Mouse (Mus musculus): ENCODE measurements at regions not wholly inside any gene's neighbourhood (a gene's known extent, or its start where the extent isn't known, plus 50 kb on each side); places are given as distances from the start of the nearest gene placed in this dataset.

DNA sequence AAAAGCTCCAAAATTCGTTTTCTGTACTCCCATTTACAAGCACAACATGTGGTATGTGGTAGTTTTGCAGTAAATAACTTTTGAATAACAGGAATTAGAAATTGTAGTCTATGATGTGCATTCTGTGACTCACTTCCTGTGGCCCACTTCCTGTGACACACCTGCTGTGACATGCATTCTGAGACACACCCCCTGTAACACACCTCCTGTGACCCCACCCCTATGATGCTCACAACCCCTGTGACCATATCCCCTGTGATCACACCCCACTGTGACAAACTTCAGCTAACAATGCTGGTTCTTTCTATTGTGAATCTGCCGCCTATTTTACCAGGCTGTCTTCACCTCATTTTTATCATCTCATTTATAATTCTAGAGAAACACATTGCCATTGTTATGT, 536.9 kb upstream of the Zfp462 start:
- no peak for DNase-seq (ENCODE audit: extremely low spot score)

DNA sequence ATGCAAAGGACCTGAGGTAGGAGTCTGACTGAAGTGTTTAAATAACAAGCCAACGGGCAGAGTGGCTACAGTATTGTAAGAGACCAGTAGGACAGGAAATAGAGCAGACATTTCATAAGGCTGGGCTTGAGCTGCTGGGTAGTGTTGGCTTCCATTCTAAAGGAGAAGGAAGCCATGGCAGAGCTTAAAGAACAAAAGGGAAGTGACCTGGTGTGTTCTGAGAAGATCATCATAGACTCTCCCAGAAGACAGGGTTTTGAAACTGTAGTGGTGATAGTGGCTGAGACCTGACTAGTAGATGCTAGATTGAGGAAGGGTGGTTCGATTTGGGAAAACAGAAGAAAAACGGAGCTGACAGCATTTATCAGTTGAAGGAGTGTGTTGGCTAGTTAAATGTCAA, 514.1 kb upstream of the Zfp462 start:
- no peak for DNase-seq (ENCODE audit: extremely low spot score)

DNA sequence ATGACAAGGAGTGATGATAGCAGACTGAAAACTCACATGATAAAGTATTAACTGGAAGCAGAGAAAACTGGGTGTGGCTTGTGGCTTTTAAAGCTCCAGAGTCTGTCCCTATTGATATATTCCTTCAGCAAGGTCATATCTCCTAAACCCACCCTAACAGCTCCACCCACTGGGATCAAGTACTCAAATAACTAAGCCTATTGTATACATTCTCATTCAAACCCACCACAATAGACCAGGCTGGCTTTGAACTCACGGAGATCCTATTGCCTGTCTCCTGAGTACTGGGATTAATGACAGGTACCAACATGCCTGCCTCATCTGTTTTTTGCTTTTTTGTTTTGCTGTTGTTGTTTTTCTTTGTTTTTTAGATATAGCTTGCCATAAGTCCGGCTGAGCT, 484.3 kb upstream of the Zfp462 start:
- no peak for DNase-seq (ENCODE audit: extremely low spot score)

DNA sequence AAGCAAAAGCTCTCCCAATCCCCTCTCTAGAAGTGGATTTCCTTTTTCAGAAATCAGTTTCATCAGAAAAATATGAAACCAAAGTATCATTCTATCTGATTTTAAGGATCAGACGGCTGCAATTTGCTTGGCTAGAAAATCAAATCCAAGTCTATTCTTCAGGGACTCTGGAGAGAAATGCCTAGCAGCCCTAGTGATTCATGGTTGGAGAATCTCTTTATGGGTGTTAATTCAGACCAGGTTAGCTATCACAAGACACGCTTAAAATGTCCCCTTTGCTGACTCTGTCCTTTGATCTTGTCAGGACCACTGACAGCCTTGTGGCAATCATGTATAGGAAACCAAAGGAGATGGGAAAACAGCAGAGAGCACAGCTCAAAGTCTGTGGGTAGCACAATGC, 475.7 kb upstream of the Zfp462 start:
- DNase-seq (ENCODE audit: extremely low spot score): no peak

DNA sequence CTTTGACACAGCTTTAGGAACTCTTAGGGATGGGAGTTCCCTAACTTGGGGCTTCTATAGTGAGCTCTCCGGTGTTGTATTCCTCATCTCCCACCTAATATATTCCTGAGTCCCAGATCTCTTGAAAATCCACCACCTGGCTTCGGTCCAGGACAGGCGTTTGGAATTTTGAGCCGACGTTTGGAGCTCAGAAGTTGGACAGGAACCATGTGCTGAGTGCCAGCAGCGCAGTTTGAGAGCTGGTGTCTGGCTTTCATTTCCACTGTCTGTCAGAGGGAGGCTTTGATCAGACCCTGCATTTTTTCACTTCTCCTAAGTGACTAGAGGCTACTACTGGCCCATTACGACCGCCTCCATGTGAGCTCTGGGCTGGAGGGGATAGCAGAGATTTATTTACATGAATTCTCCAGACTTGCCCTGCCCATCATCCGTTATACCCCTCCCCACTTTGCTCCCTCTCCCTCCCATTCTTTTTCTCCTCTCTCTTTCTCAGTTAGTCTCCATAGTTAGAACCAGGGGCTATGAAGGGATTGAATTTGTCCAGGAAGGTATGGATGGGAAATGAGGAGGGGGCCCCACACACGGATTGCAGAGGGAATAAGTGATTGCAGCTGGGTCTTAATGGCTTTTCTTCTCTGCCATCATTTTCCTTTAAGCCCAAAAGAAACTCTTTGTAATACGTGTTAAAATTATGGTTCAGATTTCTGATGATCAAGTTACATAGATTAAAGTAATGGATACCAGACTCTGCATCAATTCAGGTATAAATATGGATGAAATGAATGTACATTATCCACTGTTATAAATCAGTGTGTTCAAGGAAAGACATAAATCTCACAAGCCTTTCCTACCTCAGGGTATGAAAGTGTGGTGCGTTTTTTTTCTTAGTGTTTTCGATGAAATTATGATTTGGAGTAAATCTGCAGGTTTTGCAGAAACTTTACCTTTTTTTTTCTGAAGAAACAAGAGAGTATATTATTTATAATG, 474.5 kb upstream of the Zfp462 start:
- DNase-seq (ENCODE audit: extremely low spot score): peak; percentile 45

DNA sequence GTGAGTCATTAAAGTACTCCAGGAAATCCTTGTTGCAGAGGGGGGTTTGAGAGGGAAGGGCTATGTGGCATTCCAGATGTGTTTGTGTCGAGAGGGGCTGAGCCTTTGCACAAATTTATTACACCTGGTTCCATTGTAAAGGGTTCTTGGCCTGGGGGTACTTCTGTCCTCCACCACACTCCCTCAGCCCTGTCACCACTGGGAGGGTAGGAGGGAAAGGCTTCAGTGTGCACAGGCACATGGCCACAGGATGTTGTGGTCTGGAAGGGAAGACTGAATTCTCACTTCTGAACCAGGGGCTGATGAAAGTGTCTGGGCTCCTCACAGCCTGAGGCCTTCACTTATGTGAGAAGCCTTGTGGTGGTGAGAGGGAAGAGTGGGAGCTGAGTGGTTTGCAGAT, 473.8 kb upstream of the Zfp462 start:
- DNase-seq (ENCODE audit: extremely low spot score): no peak

DNA sequence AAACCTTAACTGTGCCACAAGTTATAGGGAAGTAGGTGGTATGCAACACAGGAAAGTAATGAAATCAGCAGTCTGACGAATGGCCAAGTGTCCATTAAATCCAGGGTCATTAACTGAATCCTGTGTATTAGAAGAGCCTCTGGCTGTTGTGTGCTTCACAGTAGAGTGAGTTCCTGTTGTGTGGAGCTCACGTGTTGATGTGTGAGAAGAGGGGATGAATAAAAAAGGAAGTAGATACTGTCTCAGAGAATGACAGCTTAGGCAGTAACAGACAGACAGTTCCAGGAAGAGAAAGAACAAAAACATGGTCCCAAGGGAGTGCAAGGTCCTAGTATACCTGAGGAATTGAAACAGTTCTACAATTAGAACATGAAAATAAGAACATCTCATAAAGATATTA, 463.1 kb upstream of the Zfp462 start:
- DNase-seq (ENCODE audit: extremely low spot score): no peak

DNA sequence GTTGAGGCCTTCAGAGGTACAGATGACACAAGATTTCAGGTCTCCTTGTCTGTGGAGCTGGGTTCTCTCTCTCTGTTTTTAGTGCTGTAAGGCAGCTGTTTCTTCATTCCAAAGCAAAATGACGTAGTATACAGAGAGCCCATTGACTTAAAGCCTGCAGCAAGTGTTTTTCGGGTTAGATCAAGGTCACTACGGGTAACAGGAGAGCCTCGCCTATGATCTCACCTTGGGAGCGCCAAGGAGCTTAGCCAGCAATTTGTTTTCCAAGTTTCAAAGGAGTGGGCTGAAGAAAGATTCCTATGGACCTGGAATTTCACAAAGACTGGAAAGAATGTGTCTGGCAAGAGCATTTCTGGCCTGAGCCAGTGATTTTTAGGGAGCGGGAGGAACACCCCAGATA, 451.8 kb upstream of the Zfp462 start:
- no peak for DNase-seq (ENCODE audit: extremely low spot score)

DNA sequence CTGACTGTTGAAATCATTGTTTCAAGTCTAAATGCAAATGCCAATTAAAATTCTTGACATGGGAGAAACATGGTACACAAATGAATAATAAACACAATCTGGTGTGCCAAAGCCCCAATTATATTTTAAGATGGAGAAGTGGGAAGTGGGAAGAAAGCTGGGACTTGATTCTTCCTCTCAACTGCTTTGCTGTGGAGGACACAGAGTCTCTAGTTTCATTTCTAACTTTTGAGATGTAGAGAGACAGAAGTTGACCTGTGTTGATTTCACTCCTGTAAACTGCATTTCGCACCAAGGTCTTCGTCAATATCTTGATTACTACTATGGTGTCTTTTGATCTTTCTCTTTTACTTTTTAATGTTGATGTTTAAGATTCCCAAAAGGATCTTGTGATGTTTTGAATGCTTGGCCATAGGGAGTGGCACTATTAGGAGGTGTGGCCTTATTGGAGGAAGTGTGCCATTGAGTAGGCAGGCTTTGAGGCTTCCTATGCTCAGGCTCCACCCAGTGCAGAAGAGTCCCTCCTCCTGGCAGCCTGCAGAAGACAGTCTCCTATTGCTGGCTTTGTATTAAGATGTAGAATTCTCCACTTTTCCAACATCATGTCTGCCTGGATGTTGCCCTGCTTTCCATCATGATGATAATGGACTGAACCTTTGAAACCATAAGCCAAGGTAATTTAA, 447.4 kb upstream of the Zfp462 start:
- DNase-seq (ENCODE audit: extremely low spot score): no peak

DNA sequence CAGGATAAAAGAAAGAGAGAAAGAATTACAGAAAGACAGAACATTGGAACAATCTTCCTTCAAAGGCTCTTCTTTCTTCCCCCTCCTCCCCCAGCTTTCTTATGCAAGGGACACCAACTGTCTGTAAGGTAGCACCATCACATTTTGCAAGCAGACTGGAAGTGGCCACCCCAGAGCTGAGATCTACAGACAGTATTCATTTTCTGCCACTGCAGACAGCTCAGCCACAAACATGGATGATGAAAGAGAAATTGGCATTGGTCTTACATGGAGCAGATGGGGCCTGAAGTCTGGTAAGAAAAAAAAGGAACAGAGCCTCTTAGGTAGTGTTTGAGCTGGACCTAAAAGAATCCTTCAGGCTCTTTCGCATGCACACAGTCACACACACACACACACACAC, 428.9 kb upstream of the Zfp462 start:
- DNase-seq (ENCODE audit: extremely low spot score): no peak

DNA sequence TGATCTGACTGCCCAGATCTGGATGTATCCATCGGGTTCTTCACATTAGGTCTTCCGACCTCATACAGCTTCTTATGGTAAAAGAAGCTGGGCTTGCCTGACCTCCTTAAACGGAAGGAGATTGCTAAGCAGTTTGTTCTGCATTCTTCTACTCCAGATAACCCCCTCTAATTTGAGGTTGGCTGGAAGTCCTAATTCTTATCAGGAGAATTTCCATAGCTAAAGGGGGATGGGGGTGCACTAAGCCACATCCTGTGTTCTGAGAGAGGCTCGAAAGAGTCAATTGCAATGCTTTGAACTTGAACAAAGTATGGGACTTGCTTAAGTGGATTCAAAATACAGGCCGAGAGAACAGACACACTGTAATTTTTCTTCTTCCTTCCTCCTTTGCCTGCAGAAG, 421.6 kb upstream of the Zfp462 start:
- DNase-seq (ENCODE audit: extremely low spot score): no peak

DNA sequence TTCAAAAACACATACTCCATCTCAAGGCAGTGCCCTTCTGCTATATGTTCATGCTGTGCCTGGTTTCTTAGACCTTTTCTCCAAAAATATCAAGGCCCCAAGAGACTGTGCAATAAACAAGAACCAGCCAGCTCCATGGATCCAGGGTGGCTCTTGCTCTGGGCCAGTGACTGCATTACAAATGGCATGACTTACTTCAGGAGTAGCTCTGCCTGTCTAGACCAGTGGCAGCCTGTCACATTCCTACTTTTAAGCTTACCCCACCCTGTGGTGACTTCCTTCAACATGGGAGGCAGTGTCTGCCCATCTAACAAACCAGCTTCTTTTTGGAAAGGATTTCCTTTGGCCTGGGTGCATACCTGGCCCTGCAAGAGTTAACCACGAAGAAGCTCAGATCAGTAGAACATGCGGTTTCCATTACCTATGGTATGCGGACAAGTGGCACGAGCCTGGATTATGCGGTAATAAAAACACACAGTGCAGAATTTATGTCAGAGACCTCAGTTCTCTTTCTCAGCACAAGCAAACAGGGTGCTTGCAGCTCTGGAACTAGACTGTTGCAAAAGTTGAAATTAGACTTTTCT, 418.8 kb upstream of the Zfp462 start:
- DNase-seq (ENCODE audit: extremely low spot score): peak; percentile 19

DNA sequence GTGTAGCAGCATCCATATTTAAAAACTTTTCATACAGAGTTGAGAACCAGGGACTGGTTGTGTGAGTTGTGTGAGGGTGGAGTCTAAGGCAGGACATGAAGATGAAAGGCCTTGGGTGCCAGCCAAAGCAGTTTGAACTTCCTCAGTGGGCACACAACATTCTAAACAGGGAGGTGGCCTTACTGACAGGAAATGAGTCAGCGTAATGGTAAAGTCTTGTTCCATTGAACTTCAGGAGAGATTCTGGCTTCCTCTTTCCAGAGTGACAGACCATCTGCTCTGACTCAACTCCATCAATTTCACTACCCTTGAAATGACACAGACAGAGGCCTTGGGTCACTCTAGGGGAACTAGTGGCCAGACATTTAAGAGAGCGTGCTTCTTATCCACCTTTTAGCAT, 417.2 kb upstream of the Zfp462 start:
- DNase-seq (ENCODE audit: extremely low spot score): no peak

DNA sequence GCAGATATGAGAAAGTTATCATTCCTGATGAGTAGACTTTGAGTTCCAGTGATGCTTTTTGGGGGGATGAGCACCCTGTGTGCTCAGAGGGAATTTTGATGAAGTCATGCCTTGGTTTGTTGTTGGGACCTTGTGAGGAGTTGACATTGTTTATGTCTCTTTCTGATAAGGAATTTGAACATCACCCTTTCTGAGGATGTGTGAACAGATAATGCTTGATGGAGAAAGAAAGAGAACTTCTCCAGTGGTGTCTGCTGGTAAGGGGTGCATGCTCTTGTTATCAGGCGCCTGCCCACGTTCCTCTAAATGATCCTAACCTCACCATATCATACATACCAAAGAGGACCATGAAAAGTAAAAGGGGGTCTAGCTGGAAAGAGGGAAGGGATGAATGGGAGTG, 413.1 kb upstream of the Zfp462 start:
- DNase-seq (ENCODE audit: extremely low spot score): no peak

DNA sequence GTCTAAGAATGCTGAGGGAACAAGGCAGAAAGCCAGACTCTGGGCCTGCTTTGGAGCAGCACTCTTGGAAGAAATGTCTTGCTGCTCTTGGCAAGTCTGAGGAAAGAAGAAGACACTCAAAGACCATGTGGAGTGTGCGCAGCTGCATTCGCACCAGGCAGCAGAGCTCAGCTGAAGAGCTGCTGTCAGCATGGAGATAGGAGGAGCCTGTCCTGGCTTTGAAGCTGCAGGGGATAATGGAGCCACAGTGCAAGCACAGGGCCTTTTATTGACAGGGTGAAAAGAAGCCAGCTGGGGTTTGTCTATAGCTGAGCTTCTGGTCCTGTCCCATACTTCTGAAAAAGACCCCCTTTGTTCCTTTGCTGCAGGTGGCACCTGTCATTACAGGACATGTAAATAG, 411.0 kb upstream of the Zfp462 start:
- DNase-seq (ENCODE audit: extremely low spot score): peak; percentile 52

DNA sequence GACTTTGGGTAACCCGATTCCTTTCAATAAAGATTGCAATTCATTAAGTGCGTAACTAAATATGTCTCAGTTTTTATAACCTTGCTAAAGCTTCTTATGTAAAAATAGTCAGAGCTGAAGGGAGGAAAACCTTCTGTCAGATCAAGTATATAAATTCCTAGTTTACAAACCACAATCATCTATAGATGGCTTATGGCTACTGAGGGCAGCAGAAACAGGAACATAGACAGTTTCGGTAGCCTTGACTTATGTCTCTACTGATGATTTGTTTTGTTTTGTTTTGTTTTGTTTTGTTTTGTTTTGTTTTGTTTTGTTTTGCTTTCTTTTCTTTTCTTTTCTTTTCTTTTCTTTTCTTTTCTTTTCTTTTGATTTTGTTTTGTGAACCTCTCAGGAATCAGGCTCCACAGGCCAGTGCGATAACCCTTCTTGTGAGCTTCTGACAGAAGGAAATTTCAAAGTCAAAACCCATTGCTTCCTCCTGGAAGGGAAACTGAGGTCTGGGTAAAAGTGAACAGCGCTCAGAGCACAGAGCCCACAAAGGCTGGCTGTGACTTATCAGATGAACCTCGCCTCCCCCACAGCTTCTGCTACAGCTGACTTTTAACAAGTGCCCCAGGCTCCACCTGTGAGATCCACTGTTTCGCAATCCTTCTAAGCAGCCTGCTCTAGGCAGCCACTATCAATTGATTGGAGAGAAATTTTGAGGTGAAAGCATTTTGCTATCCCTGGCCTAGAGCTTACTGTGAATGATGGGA, 391.8 kb upstream of the Zfp462 start:
- no peak for DNase-seq (ENCODE audit: extremely low spot score)

DNA sequence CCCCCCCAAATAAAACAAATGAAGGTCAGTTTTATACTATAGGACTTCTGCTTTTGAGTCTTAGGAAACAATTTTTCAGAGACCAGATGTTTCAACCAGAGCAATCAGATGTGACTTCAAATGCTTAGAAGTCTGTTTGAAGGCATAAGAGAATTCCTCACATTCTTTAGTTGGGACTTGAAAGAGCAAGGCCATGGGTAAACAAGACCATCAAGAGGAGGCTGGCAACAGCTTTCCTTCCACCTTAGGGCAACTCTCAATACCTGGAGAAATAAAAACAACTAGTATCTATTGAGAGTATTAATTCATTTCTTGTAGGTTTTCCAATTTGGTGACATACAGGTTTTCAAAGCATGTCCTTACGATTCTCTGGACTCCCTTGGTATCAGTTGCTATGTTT, 381.8 kb upstream of the Zfp462 start:
- no peak for DNase-seq (ENCODE audit: extremely low spot score)

DNA sequence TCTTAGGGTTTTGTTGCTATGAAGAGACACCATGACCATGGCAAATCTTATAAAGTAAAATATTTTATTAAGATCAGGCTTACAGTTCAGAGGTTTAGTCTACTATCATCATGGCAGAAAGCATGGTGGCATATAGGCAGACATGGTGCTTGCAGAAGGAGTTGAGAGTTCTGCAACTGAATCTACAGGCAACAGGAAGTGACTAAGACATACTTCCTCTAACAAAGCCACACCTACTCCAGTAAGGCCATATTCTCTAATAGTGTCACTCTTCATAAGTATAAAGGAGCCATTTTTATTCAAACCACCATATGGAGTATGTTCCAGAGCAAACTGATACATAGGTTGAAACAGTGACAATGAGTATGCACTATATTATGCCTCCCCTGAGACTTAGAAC, 371.7 kb upstream of the Zfp462 start:
- DNase-seq (ENCODE audit: extremely low spot score): no peak

DNA sequence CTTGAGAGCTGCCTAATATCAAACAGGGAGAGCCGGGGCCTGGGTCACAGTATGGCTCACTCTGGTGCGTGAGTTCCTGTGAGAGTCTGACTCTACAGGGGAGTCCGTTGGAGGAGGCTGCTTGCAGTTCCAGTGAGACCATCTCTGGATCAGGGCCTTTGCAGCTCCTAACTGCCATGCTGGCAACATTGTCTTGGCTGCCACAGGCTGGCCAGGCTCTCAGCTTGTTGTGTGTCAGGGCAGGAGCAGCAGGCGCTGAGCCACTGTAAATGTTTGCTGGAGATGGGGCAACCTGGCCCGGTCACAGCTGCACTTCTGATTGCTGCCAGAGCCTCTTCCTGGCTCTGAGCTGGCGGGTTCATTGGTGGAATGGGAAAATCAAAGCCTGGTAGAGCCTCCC, 357.7 kb upstream of the Zfp462 start:
- no peak for DNase-seq (ENCODE audit: extremely low spot score)

DNA sequence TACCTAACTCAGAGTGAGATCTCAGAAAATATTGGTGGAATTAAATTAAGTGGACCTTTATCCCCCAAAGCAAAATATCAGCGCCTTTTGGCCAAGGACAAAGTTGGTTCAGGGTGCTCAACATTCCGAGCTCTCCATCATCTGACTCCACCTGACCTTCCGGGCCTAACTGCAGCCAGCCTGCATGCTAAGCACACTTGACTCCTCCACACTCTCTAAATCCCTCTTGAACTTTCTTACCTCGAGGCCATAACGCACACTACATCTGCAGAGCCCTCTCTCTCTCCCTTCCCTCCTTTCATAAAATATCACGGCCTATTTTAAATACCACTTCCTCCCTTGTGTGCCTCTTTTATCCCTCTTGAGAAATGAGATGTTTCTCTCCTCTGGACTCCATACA, 356.1 kb upstream of the Zfp462 start:
- no peak for DNase-seq (ENCODE audit: extremely low spot score)

DNA sequence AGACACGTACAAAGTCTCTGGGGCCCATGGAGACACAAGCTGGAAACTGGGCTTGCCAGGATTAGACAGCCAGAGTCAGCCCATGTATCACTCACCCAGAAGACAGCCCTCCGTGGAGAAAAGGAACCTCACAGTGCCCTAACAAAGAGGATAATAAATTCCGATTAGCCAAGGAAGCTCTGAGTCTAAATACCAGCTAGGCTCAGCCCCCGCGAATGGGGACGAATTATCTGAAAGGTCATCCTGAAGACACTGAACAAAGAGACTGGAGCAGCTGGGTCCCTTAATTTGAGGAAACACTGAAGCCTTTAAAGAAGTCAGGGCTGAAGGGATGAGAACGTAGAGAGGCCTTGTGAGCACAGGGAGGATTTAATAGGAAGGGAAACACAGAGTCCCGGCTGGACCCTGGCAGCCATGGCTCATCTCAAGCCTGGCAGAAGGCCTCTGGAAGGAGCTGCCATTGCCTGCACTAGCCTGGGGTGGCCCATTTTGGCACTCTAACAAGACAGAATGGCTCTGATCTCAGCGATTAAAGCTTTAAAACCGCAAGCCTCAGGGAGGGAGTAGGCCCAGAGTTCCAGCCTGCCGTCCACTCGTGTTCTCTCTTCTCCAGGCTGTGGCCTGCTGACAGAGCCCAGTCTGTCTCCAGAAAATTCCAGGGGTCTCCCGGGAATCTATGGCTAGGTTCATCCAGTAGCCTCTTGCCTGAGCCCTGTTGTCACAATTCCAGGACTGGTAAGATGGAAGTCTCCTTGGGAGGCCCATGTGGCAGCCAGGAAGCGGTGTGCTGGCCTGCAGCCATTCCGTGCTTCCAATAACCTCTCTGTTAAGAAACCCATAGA, 343.0 kb upstream of the Zfp462 start:
- DNase-seq (ENCODE audit: extremely low spot score): peak; percentile 65

Measured in embryo, embryonic 9.5 days (tissue).